Mouse (Mus musculus) CH12.LX (cell line): ENCODE measurements at regions not wholly inside any gene's neighbourhood (a gene's known extent, or its start where the extent isn't known, plus 50 kb on each side); places are given as distances from the start of the nearest gene placed in this dataset.

Experiments used
- CHD1 ChIP-seq: IDR thresholded peaks from 2 replicates; pipeline ENCODE4 v1.6.1; 2012; ENCODE audit warnings: low read depth, low read length, improper control_type of control experiment, inconsistent platforms
- CTCF ChIP-seq, 2 experiments: IDR thresholded peaks in 1 of 2; conservative IDR thresholded peaks in 1 of 2; 2 replicates each; pipeline ENCODE4 v1.5.1; 2011 to 2012; ENCODE audit warnings: low read depth in 2 of 2, low read length in 2 of 2, improper control_type of control experiment in 1 of 2, inconsistent platforms in 1 of 2, mild to moderate bottlenecking in 1 of 2, moderate library complexity in 1 of 2
- ETS1 ChIP-seq: conservative IDR thresholded peaks from 2 replicates; pipeline ENCODE4 v1.6.1; 2012; ENCODE audit warnings: low read depth, mild to moderate bottlenecking, inconsistent platforms, low read length, improper control_type of control experiment, moderate library complexity
- HCFC1 ChIP-seq: IDR thresholded peaks from 2 replicates; pipeline ENCODE4 v1.6.1; 2012; ENCODE audit warnings: low read depth, mild to moderate bottlenecking, inconsistent platforms, low read length, improper control_type of control experiment
- JUN ChIP-seq: IDR thresholded peaks from 2 replicates; pipeline ENCODE4 v1.6.1; 2011; ENCODE audit warnings: low read depth, mild to moderate bottlenecking, low read length, improper control_type of control experiment, moderate library complexity; ENCODE audit not compliant: insufficient read depth
- MAFK ChIP-seq: IDR thresholded peaks from 2 replicates; pipeline ENCODE4 v1.6.1; 2011; ENCODE audit warnings: low read length, improper control_type of control experiment; ENCODE audit not compliant: insufficient replicate concordance
- NELFE ChIP-seq: IDR thresholded peaks from 2 replicates; pipeline ENCODE4 v1.6.1; 2011; ENCODE audit warnings: low read depth, low read length, improper control_type of control experiment
- NRF1 ChIP-seq: IDR thresholded peaks from 2 replicates; pipeline ENCODE4 v1.6.1; 2014; ENCODE audit warnings: low read depth, mild to moderate bottlenecking, inconsistent platforms, low read length, improper control_type of control experiment, moderate library complexity
- PAX5 ChIP-seq: IDR thresholded peaks from 2 replicates; pipeline ENCODE4 v1.6.1; 2012; ENCODE audit warnings: low read length, inconsistent platforms, mixed read lengths
- POLR2A ChIP-seq: IDR thresholded peaks from 2 replicates; pipeline ENCODE4 v1.6.1; 2011; ENCODE audit warnings: low read depth, mild to moderate bottlenecking, improper control_type of control experiment, low read length
- SMC3 ChIP-seq: IDR thresholded peaks from 2 replicates; pipeline ENCODE4 v1.6.1; 2011; ENCODE audit warnings: low read depth, low read length, improper control_type of control experiment
- USF2 ChIP-seq: conservative IDR thresholded peaks from 2 replicates; pipeline ENCODE4 v1.6.1; 2011; ENCODE audit warnings: low read depth, low read length, improper control_type of control experiment
- ZC3H11A ChIP-seq: IDR thresholded peaks from 2 replicates; pipeline ENCODE4 v1.6.1; 2012; ENCODE audit warnings: low read depth, mild to moderate bottlenecking, inconsistent platforms, low read length, improper control_type of control experiment
- ZNF384 ChIP-seq: IDR thresholded peaks from 2 replicates; pipeline ENCODE4 v1.6.1; 2012; ENCODE audit warnings: low read depth, low read length, improper control_type of control experiment, inconsistent platforms

DNA sequence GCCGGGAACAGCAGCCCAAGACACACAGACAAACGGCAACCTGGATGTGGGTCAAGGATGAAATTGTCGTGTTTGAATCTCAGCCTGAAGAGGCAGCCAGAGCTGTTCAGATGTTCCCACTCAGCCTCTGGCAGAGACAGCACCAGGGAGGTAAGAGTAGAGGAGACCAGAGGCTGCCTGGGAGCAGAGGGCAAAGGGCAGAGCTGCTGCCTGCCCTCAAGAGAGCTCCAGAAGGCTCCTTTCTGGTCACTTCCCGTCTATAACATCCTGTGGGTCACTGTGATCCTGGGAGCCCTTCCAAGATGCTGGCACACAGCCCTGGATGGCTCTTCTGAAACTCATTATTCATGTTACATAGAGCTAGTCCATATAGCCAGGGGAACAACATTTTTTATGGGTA lies 67.6 kb upstream of the Col5a1 start:
- TF ChIP-seq NRF1 = no peak
- TF ChIP-seq USF2 = no peak
- TF ChIP-seq ZNF384 = no peak
- no peak for TF ChIP-seq JUN
- TF ChIP-seq CTCF (conservative IDR thresholded peaks at IDR 0.05 in 1 of 2, IDR thresholded peaks at IDR 0.05 in 1 of 2; ENCODE audit: low read depth in 2 of 2, low read length in 2 of 2) = no peak
- TF ChIP-seq POLR2A = no peak
- no peak for TF ChIP-seq ZC3H11A
- TF ChIP-seq SMC3 = no peak
- no peak for TF ChIP-seq ETS1
- no peak for TF ChIP-seq PAX5
- no peak for TF ChIP-seq MAFK
- no peak for TF ChIP-seq NELFE
- TF ChIP-seq HCFC1 = no peak
- TF ChIP-seq CHD1 = no peak
